Mouse (Mus musculus) skeletal muscle tissue, adult 2 months (tissue): ENCODE measurements around the gene Mrpl37.

ENCODE experiments used
- DNase-seq: peaks from one replicate; pipeline ENCODE4 v3.0.0-alpha.2; 2012; ENCODE audit warnings: low read depth, low spot score

Mrpl37 gene

GRCm38 (mm10) chr4:107019027-107019426 is 47.6 kb downstream of the Mrpl37 start:
- no peak for DNase-seq

GRCm38 (mm10) chr4:107018521-107018920 is 48.1 kb downstream of the Mrpl37 start:
- peak; percentile 59 for DNase-seq

GRCm38 (mm10) chr4:107017257-107017656 is 49.4 kb downstream of the Mrpl37 start:
- DNase-seq = no peak

- DNase-seq = no peak
Measured at GRCm38 (mm10) chr4:107015971-107016511, 50.6 kb downstream of the Mrpl37 start.

- no peak for DNase-seq
Measured at GRCm38 (mm10) chr4:107013817-107014260, 52.8 kb downstream of the Mrpl37 start.

- DNase-seq = peak; percentile 50
Measured at GRCm38 (mm10) chr4:107013119-107013816, 53.4 kb downstream of the Mrpl37 start.

GRCm38 (mm10) chr4:107012574-107012973 is 54.1 kb downstream of the Mrpl37 start:
- peak; percentile 78 for DNase-seq

GRCm38 (mm10) chr4:107012005-107012478 is 54.6 kb downstream of the Mrpl37 start:
- peak; percentile 68 for DNase-seq

GRCm38 (mm10) chr4:107011325-107012004 is 55.2 kb downstream of the Mrpl37 start:
- DNase-seq = no peak

GRCm38 (mm10) chr4:107009548-107009947 is 57.1 kb downstream of the Mrpl37 start:
- DNase-seq = no peak

- DNase-seq = no peak
Measured at GRCm38 (mm10) chr4:107008161-107008560, 58.5 kb downstream of the Mrpl37 start.

- no peak for DNase-seq
Measured at GRCm38 (mm10) chr4:107007359-107007758, 59.3 kb downstream of the Mrpl37 start.

- no peak for DNase-seq
Measured at GRCm38 (mm10) chr4:107006807-107007206, 59.9 kb downstream of the Mrpl37 start.

- DNase-seq = no peak
Measured at GRCm38 (mm10) chr4:107006229-107006628, 60.4 kb downstream of the Mrpl37 start.
